Mouse (Mus musculus): ENCODE data around the gene Sox5. TPM values are rescaled to one million over a fixed set of nuclear protein-coding genes. Genes with fewer than 3 reads are reported as not detected.

Gene Sox5
- polyA plus RNA-seq, 2 experiments, result 1.6 to 1.7 TPM

DNA sequence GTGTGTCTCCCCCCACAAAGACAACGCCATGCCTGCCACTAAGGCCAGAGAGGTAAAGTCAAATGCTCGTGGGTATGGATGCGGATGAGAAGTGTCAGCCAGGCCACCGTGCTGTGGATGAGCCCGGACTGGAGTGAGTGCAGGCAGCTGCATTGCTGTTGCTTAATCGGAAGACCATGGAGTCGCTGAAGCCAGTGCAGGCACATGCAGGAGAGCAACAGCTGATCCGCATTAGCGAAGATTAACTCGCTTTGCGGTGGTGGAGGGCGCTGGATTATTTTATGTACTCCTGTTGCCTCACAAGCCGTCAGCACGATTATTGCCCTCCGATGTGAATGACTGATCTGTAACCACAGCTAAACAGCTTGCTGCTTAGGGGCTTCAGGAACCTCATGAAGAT, 922.2 kb downstream of the Sox5 start:
- H3K36me3 ChIP-seq (replicated peaks; ENCODE audit: control insufficient read depth, insufficient read depth, low read depth), result no peaks in the 10 kb centered on the region
- no peak overlapping the region for H3K9ac ChIP-seq (replicated peaks)
- ATAC-seq (ENCODE audit: insufficient read depth), result no peak
- 0 out of 4 replicates have a peak, but pooled peaks cover 0 to 3% of the 10 kb centered on the region in 2 experiments for H3K4me1 ChIP-seq (replicated peaks; ENCODE audit: control insufficient read depth in 2 of 2, insufficient read depth in 2 of 2, low read length in 1 of 2)
- H3K4me3 ChIP-seq (ENCODE audit: insufficient read depth in 1 of 2, low read depth in 2 of 2, low read length in 2 of 2), result no peak overlapping the region
- TF ChIP-seq CTCF (IDR thresholded peaks at IDR 0.05; ENCODE audit: low read depth) (no peak), EP300 (IDR thresholded peaks at IDR 0.05; ENCODE audit: low read depth) (no peak)
- H3K4me2 ChIP-seq (ENCODE audit: low read depth), result no peak overlapping the region
- no peaks in the 10 kb centered on the region for H3K9me3 ChIP-seq (ENCODE audit: control insufficient read depth, low read length)
- 82% methylated on average over 15 of the region's 15 CpGs for WGBS (ENCODE audit: insufficient replicate concordance)
- no peaks in the 10 kb centered on the region for H3K27me3 ChIP-seq (ENCODE audit: control insufficient read depth, insufficient read depth, low read length)
- no peak for DNase-seq (ENCODE audit: low read depth in 3 of 3, low spot score in 3 of 3)
- no peak overlapping the region for H3K27ac ChIP-seq

DNA sequence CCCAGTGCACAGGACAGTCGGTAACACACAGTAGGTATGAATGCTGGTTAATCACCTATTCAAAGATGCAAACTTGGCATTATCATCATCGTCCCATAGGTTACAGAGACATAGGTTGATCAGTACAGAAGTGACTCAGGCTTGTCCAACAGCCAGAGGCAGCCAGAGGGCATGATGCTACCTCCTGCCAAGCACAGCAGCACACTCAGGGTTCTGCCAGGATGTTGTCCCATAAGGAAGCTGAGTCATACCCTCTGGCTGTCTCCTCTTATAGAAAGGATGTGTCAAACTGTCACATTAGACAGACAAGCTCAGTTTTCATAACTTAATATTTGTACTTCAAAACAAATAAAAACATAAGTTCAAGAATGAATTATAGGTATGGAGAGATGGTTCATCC, 923.2 kb downstream of the Sox5 start:
- no peaks in the 10 kb centered on the region for H3K27me3 ChIP-seq (ENCODE audit: control insufficient read depth, insufficient read depth, low read length)
- no peaks in the 10 kb centered on the region for H3K9me3 ChIP-seq (ENCODE audit: control insufficient read depth, low read length)
- no peak overlapping the region for H3K9ac ChIP-seq (replicated peaks)
- ATAC-seq (ENCODE audit: insufficient read depth), result no peak
- TF ChIP-seq EP300 (IDR thresholded peaks at IDR 0.05; ENCODE audit: low read depth) (no peak), CTCF (IDR thresholded peaks at IDR 0.05; ENCODE audit: low read depth) (no peak)
- H3K36me3 ChIP-seq (replicated peaks; ENCODE audit: control insufficient read depth, insufficient read depth, low read depth), result no peaks in the 10 kb centered on the region
- DNase-seq (ENCODE audit: low read depth in 3 of 3, low spot score in 3 of 3), result no peak
- WGBS (ENCODE audit: insufficient replicate concordance), result 66% methylated on average over 2 of the region's 2 CpGs
- H3K4me1 ChIP-seq (replicated peaks; ENCODE audit: control insufficient read depth in 2 of 2, insufficient read depth in 2 of 2, low read length in 1 of 2), result 0 out of 4 replicates have a peak, but pooled peaks cover 0 to 3% of the 10 kb centered on the region in 2 experiments
- H3K4me3 ChIP-seq (ENCODE audit: insufficient read depth in 1 of 2, low read depth in 2 of 2, low read length in 2 of 2), result no peak overlapping the region
- no peak overlapping the region for H3K4me2 ChIP-seq (ENCODE audit: low read depth)
- H3K27ac ChIP-seq, result no peak overlapping the region

DNA sequence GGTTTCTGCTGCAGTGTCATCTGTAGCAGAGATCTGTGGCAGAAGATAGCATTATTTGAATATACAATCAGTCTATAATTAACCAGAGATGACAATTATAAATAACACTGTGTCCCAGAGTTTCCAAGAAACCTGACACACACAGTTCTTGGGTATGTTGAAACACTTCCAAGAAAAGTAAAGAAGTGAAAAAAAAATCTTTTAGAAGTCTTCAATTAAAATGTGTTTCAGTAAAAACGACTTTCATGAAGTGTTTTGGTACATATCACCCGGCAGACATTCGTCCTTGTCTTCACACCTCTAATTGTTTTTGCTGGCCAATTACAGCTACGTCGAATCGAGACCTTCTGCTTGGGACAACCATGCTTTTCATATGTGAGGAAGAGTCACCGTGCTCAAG, 924.4 kb downstream of the Sox5 start:
- H3K4me2 ChIP-seq (ENCODE audit: low read depth), result no peak overlapping the region
- DNase-seq (ENCODE audit: low read depth in 3 of 3, low spot score in 3 of 3) (no peak), ATAC-seq (ENCODE audit: insufficient read depth) (no peak)
- H3K4me3 ChIP-seq (ENCODE audit: insufficient read depth in 1 of 2, low read depth in 2 of 2, low read length in 2 of 2), result no peak overlapping the region
- 0 out of 4 replicates have a peak, but pooled peaks cover 0 to 3% of the 10 kb centered on the region in 2 experiments for H3K4me1 ChIP-seq (replicated peaks; ENCODE audit: control insufficient read depth in 2 of 2, insufficient read depth in 2 of 2, low read length in 1 of 2)
- H3K27ac ChIP-seq, result no peak overlapping the region
- WGBS (ENCODE audit: insufficient replicate concordance), result 72% methylated on average over 7 of the region's 7 CpGs
- H3K27me3 ChIP-seq (ENCODE audit: control insufficient read depth, insufficient read depth, low read length), result no peaks in the 10 kb centered on the region
- no peak for TF ChIP-seq EP300 (IDR thresholded peaks at IDR 0.05; ENCODE audit: low read depth)
- no peak for TF ChIP-seq CTCF (IDR thresholded peaks at IDR 0.05; ENCODE audit: low read depth)
- no peaks in the 10 kb centered on the region for H3K36me3 ChIP-seq (replicated peaks; ENCODE audit: control insufficient read depth, insufficient read depth, low read depth)
- no peaks in the 10 kb centered on the region for H3K9me3 ChIP-seq (ENCODE audit: control insufficient read depth, low read length)
- no peak overlapping the region for H3K9ac ChIP-seq (replicated peaks)

DNA sequence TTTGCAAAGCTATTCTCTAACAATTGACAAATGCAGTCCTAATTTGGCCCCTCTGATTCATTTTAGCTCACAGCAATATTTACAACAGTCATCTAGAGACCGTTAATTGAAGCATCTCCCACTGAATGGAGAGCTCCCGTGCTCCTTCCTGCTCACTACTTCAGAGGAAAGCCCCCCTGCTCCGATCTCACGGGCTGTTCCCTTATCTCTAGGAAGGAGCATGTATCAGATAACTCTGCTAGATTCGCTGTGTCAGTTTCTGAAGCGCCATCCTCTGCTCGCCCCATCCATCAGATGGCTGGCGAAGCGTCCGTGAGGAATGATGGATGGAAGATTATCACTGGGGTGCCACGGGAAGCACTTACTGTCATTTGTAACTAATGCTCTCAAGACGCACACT, 926.4 kb downstream of the Sox5 start:
- TF ChIP-seq EP300 (IDR thresholded peaks at IDR 0.05; ENCODE audit: low read depth) (no peak), CTCF (IDR thresholded peaks at IDR 0.05; ENCODE audit: low read depth) (no peak)
- Histone ChIP-seq H3K27ac (no peak overlapping the region), H3K4me3 (ENCODE audit: insufficient read depth in 1 of 2, low read depth in 2 of 2, low read length in 2 of 2) (no peak overlapping the region), H3K9ac (replicated peaks) (no peak overlapping the region), H3K36me3 (replicated peaks; ENCODE audit: control insufficient read depth, insufficient read depth, low read depth) (no peaks in the 10 kb centered on the region), H3K9me3 (ENCODE audit: control insufficient read depth, low read length) (no peaks in the 10 kb centered on the region), H3K27me3 (ENCODE audit: control insufficient read depth, insufficient read depth, low read length) (no peaks in the 10 kb centered on the region), H3K4me1 (replicated peaks; ENCODE audit: control insufficient read depth in 2 of 2, insufficient read depth in 2 of 2, low read length in 1 of 2) (0 out of 4 replicates have a peak, but pooled peaks cover 0 to 3% of the 10 kb centered on the region in 2 experiments), H3K4me2 (ENCODE audit: low read depth) (no peak overlapping the region)
- 35% methylated on average over 12 of the region's 12 CpGs for WGBS (ENCODE audit: insufficient replicate concordance)
- DNase-seq (ENCODE audit: low read depth in 3 of 3, low spot score in 3 of 3) (no peak), ATAC-seq (ENCODE audit: insufficient read depth) (no peak)

DNA sequence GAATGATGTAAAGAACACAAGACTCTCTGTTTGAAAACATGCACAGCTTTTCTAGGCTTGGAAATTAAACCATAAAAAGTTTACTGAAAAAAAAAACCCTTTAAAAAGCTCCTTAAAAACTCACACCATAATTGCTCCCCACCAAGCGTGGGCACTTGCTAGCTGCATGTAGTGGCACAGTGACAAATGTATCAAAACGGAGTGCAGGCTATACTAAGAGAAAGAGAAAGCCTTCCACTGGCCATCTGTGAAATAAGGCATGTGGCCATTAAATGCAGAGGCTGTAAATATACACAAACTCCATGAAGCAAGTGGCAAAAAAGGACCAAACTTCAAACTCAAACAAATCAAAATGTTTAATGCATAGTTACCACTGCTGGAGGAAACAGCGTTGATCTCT, 927.7 kb downstream of the Sox5 start:
- DNase-seq (ENCODE audit: low read depth in 3 of 3, low spot score in 3 of 3), result no peak
- Histone ChIP-seq H3K27me3 (ENCODE audit: control insufficient read depth, insufficient read depth, low read length) (no peaks in the 10 kb centered on the region), H3K9ac (replicated peaks) (no peak overlapping the region), H3K27ac (no peak overlapping the region), H3K4me3 (ENCODE audit: insufficient read depth in 1 of 2, low read depth in 2 of 2, low read length in 2 of 2) (no peak overlapping the region), H3K36me3 (replicated peaks; ENCODE audit: control insufficient read depth, insufficient read depth, low read depth) (no peaks in the 10 kb centered on the region), H3K4me1 (replicated peaks; ENCODE audit: control insufficient read depth in 2 of 2, insufficient read depth in 2 of 2, low read length in 1 of 2) (0 out of 4 replicates have a peak, but pooled peaks cover 0 to 3% of the 10 kb centered on the region in 2 experiments), H3K9me3 (ENCODE audit: control insufficient read depth, low read length) (no peaks in the 10 kb centered on the region), H3K4me2 (ENCODE audit: low read depth) (no peak overlapping the region)
- no peak for ATAC-seq (ENCODE audit: insufficient read depth)
- no peak for TF ChIP-seq CTCF (IDR thresholded peaks at IDR 0.05; ENCODE audit: low read depth)
- TF ChIP-seq EP300 (IDR thresholded peaks at IDR 0.05; ENCODE audit: low read depth), result no peak
- 78% methylated on average over 3 of the region's 3 CpGs for WGBS (ENCODE audit: insufficient replicate concordance)

Measured in liver, embryonic 14.5 days (tissue).